30 mouse cellular contexts compared by ENCODE assay signal in the genomic region with DNA sequence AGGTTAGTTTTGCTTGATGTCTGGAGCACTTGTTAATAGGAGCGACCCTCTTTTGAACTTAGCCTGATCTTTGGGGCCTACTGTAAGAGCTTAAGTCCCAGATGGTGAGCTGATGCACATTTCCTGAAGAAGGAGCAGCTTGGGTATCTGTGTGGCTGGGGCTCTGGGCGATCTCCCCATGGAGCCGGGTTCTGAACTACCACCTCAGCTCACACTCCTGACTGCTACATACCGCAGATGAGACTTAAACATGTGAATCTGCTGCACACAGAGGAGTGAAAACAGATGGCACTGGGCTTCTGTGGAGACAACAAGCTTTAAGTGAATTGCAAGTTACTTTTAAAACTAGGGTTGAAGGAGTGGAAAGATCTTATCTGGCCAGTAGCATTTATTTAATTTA. TPM values are rescaled to one million over a fixed set of nuclear protein-coding genes. Genes with fewer than 3 reads are reported as not detected.
A peak's percentile ranks its signal among the peaks of the same experiment; 100 is the strongest.
DNase-seq lines count a peak whose midpoint lies in the region; ATAC-seq and TF ChIP-seq lines count a peak whose summit lies in the region.
"Had no signal": no experiment of that assay in that cellular context is flagged by ENCODE, and none has a peak within 500 bp of the region (broad histone marks: within the 10 kb centered on the region; RNA-seq: fewer than 3 reads in every experiment).

No protein-coding gene starts in this region.

- DNase-seq in frontal cortex, postnatal 14 days (ENCODE audit: low spot score in 2 of 2): no peak
- no peak for DNase-seq in liver, embryonic 11.5 days (ENCODE audit: low spot score)
- no peak for DNase-seq in liver
- peak; percentile 67 for DNase-seq in brain, adult 2 months (ENCODE audit: low read depth, low spot score)
- no peak for DNase-seq in gastrocnemius, postnatal 10 days
- DNase-seq in hindbrain, postnatal 0 days (ENCODE audit: low spot score): no peak
- DNase-seq: adrenal gland, postnatal 25 days; cerebellum, adult 18-20 months; cerebellum, postnatal 10 days; gastrocnemius, postnatal 25 days; heart, adult 18-20 months; heart, postnatal 10 days; kidney, postnatal 14 days; layer of hippocampus, adult 9-11 months; thymus, postnatal 14 days had no signal

- H3K27me3 ChIP-seq in liver, embryonic 11.5 days (replicated peaks; ENCODE audit: control insufficient read depth, insufficient read depth, low read length): no peaks in the 10 kb centered on the region
- H3K27me3 ChIP-seq in liver, embryonic 16.5 days (ENCODE audit: control insufficient read depth, insufficient read depth, low read depth, low read length): no peaks in the 10 kb centered on the region
- H3K27me3 ChIP-seq in hindbrain, postnatal 0 days (ENCODE audit: insufficient read depth, low read length): no peaks in the 10 kb centered on the region
- H3K27me3 ChIP-seq: heart, embryonic 12.5 days; limb, embryonic 15.5 days; lung, embryonic 15.5 days; neural tube, embryonic 12.5 days had no signal

- ATAC-seq in frontal cortex, adult (ENCODE audit: low TSS enrichment): peak; percentile 68
- no peak for ATAC-seq in liver, embryonic 11.5 days (replicated peaks; ENCODE audit: low FRiP score)
- ATAC-seq in liver, embryonic 16.5 days (ENCODE audit: low read depth): no peak
- ATAC-seq in hindbrain, postnatal 0 days: no peak
- ATAC-seq: forebrain, embryonic 14.5 days; hindbrain, embryonic 16.5 days; intestine, postnatal 0 days; midbrain, embryonic 16.5 days had no signal

- no peak for TF ChIP-seq CTCF in hindbrain, postnatal 0 days (IDR thresholded peaks at IDR 0.05; ENCODE audit: low read depth)

- no peak overlapping the region for H3K4me3 ChIP-seq in liver, embryonic 11.5 days (ENCODE audit: low read depth, low read length)
- H3K4me3 ChIP-seq in liver, embryonic 16.5 days (ENCODE audit: low read depth, low read length): no peak overlapping the region
- H3K4me3 ChIP-seq in hindbrain, postnatal 0 days (ENCODE audit: low read length): no peak overlapping the region
- H3K4me3 ChIP-seq: heart, embryonic 12.5 days; hindbrain, embryonic 10.5 days; limb, embryonic 10.5 days; limb, embryonic 15.5 days; lung, embryonic 15.5 days; myocyte; neural tube, embryonic 12.5 days had no signal

- H3K4me2 ChIP-seq in liver, embryonic 11.5 days: peak overlapping the region; percentile 8; the same call in 1 of the 2 replicates
- H3K4me2 ChIP-seq in liver, embryonic 16.5 days (ENCODE audit: low read depth, low read length): no peak overlapping the region
- H3K4me2 ChIP-seq in hindbrain, postnatal 0 days (ENCODE audit: low read depth, low read length): no peak overlapping the region
- H3K4me2 ChIP-seq: heart, embryonic 12.5 days; limb, embryonic 15.5 days; lung, embryonic 15.5 days; midbrain, embryonic 11.5 days; neural tube, embryonic 12.5 days had no signal

- peak overlapping the region; percentile 60; the same call in 1 of the 2 replicates for H3K27ac ChIP-seq in liver, embryonic 11.5 days (ENCODE audit: low read depth, low read length)
- H3K27ac ChIP-seq in liver, embryonic 16.5 days (ENCODE audit: low read length): peak overlapping the region; percentile 45
- no peak overlapping the region for H3K27ac ChIP-seq in hindbrain, postnatal 0 days
- H3K27ac ChIP-seq: hindbrain, embryonic 10.5 days; limb, embryonic 10.5 days; limb, embryonic 15.5 days; lung, embryonic 15.5 days; neural tube, embryonic 12.5 days had no signal

- no peaks in the 10 kb centered on the region; the same call in 1 of the 2 replicates for H3K36me3 ChIP-seq in liver, embryonic 11.5 days (ENCODE audit: control insufficient read depth, insufficient read depth, low read length)
- H3K36me3 ChIP-seq in liver, embryonic 16.5 days (ENCODE audit: control insufficient read depth, insufficient read depth): no peaks in the 10 kb centered on the region
- H3K36me3 ChIP-seq in hindbrain, postnatal 0 days (ENCODE audit: insufficient read depth, low read length): no peaks in the 10 kb centered on the region
- H3K36me3 ChIP-seq: limb, embryonic 10.5 days; limb, embryonic 15.5 days; lung, embryonic 15.5 days; neural tube, embryonic 12.5 days had no signal

- 80% methylated on average over 4 of the region's 4 CpGs for WGBS in liver, embryonic 11.5 days
- 55% methylated on average over 4 of the region's 4 CpGs for WGBS in liver, embryonic 16.5 days (ENCODE audit: insufficient replicate concordance)
- WGBS in hindbrain, postnatal 0 days: 75% methylated on average over 4 of the region's 4 CpGs

- H3K4me1 ChIP-seq in liver, embryonic 11.5 days (replicated peaks; ENCODE audit: control insufficient read depth, insufficient read depth, low read length): peaks cover 40% of the 10 kb centered on the region
- H3K4me1 ChIP-seq in liver, embryonic 16.5 days (ENCODE audit: control insufficient read depth, low read depth, low read length): peaks cover 43% of the 10 kb centered on the region
- H3K4me1 ChIP-seq in hindbrain, postnatal 0 days (ENCODE audit: insufficient read depth, low read length): peaks cover 10% of the 10 kb centered on the region; the same call in 1 of the 2 replicates
- H3K4me1 ChIP-seq: neural tube, embryonic 12.5 days had no signal

- no peaks in the 10 kb centered on the region for H3K9me3 ChIP-seq in liver, embryonic 11.5 days (ENCODE audit: control insufficient read depth, low read length)
- no peaks in the 10 kb centered on the region for H3K9me3 ChIP-seq in liver, embryonic 16.5 days (replicated peaks; ENCODE audit: control insufficient read depth, low read length)
- H3K9me3 ChIP-seq in hindbrain, postnatal 0 days (ENCODE audit: low read length): no peaks in the 10 kb centered on the region
- H3K9me3 ChIP-seq: heart, embryonic 12.5 days; hindbrain, embryonic 10.5 days; limb, embryonic 10.5 days; limb, embryonic 15.5 days; lung, embryonic 15.5 days; neural tube, embryonic 12.5 days had no signal

- no peak overlapping the region for H3K9ac ChIP-seq in liver, embryonic 11.5 days (ENCODE audit: low read depth, low read length)
- H3K9ac ChIP-seq in liver, embryonic 16.5 days (ENCODE audit: low read depth, low read length): no peak overlapping the region
- H3K9ac ChIP-seq in hindbrain, postnatal 0 days (replicated peaks; ENCODE audit: low read length): no peak overlapping the region
- H3K9ac ChIP-seq: heart, embryonic 12.5 days; limb, embryonic 15.5 days; lung, embryonic 15.5 days; neural tube, embryonic 12.5 days had no signal

RNA-seq across cellular contexts. Expression of a gene that starts 15.3 kb away (rescaled TPM):
- polyA plus RNA-seq in liver, embryonic 11.5 days (2014; fragmentation: Nextera tagmentation; extraction: Ambion mirVana): 59.5 and 73.8 TPM in 2 replicates
- polyA plus RNA-seq in liver, embryonic 16.5 days (2015; fragmentation: Nextera tagmentation; extraction: Ambion mirVana): 29.5 and 32.0 TPM in 2 replicates
- 10 to 100 TPM; 35.7 to 48.3 TPM for total RNA-seq in gastrocnemius, postnatal 10 days (2021)
- total RNA-seq in hindbrain, postnatal 0 days (2014; rRNA removed): 58.8 and 80.5 TPM in 2 replicates
- 53.9 and 58.8 TPM in 2 replicates for polyA plus RNA-seq in hindbrain, postnatal 0 days (2015; fragmentation: Nextera tagmentation; extraction: Ambion mirVana)

RNA-seq across cellular contexts. Expression of a gene that starts 45.0 kb away (rescaled TPM):
- polyA plus RNA-seq in liver, embryonic 11.5 days (2014; fragmentation: Nextera tagmentation; extraction: Ambion mirVana): 1.6 and 1.8 TPM in 2 replicates
- 1.4 and 1.6 TPM in 2 replicates for polyA plus RNA-seq in liver, embryonic 16.5 days (2015; fragmentation: Nextera tagmentation; extraction: Ambion mirVana)
- total RNA-seq in gastrocnemius, postnatal 10 days (2021): under 1 TPM in 1 of 2 experiments, not detected in 1; 0.16 TPM
- total RNA-seq in hindbrain, postnatal 0 days (2014; rRNA removed): 2.4 and 2.5 TPM in 2 replicates
- polyA plus RNA-seq in hindbrain, postnatal 0 days (2015; fragmentation: Nextera tagmentation; extraction: Ambion mirVana): 2.5 and 2.8 TPM in 2 replicates
- total RNA-seq: adrenal gland, postnatal 25 days; gastrocnemius, postnatal 25 days had no signal
- polyA plus RNA-seq: hindbrain, embryonic 10.5 days; kidney, embryonic 14.5 days had no signal
